Mouse (Mus musculus) liver, adult 2 months (tissue): ENCODE measurements around the gene Atp5g2. TPM values are rescaled to one million over a fixed set of nuclear protein-coding genes. Genes with fewer than 3 reads are reported as not detected.

Experiments
- DNase-seq: peaks from one replicate; pipeline ENCODE4 v3.0.0-alpha.2; 2011; ENCODE audit warnings: low read depth, low spot score; ENCODE audit errors: extremely low read depth
- H3K27ac ChIP-seq: fragments of 200-500 bp; replicated peaks from 2 replicates; pipeline ENCODE4 v1.5.1; 2012; ENCODE audit warnings: low read depth, mild to moderate bottlenecking, control low read depth, inconsistent platforms, low read length; ENCODE audit not compliant: insufficient read depth
- H3K27me3 ChIP-seq: fragments of 200-500 bp; 2 replicates; pipeline ENCODE4 v1.6.1; 2012; ENCODE audit warnings: mild to moderate bottlenecking, moderate library complexity, low read length, inconsistent platforms; ENCODE audit not compliant: control insufficient read depth, insufficient read depth
- H3K36me3 ChIP-seq: fragments of 200-500 bp; 2 replicates; pipeline ENCODE4 v1.6.1; 2012; ENCODE audit warnings: low read length, inconsistent platforms; ENCODE audit not compliant: control insufficient read depth, insufficient read depth
- H3K4me1 ChIP-seq: fragments of 200-500 bp; 2 replicates; pipeline ENCODE4 v1.6.1; 2011; ENCODE audit warnings: low read length; ENCODE audit not compliant: control insufficient read depth, insufficient read depth
- H3K4me3 ChIP-seq: fragments of 200-500 bp; 2 replicates; pipeline ENCODE4 v1.5.1; 2011; ENCODE audit warnings: low read depth, mild to moderate bottlenecking, control low read depth, low read length, moderate library complexity; ENCODE audit not compliant: insufficient read depth
- H3K79me2 ChIP-seq: fragments of 200-500 bp; 2 replicates; pipeline ENCODE4 v1.6.1; 2012; ENCODE audit warnings: inconsistent platforms, mild to moderate bottlenecking, low read length, moderate library complexity; ENCODE audit not compliant: control insufficient read depth, insufficient read depth
- H3K9ac ChIP-seq: fragments of 200-500 bp; 2 replicates; pipeline ENCODE4 v1.6.1; 2012; ENCODE audit warnings: low read depth, mild to moderate bottlenecking, control low read depth, inconsistent platforms, low read length
- CTCF ChIP-seq: fragments of 200-500 bp; IDR thresholded peaks from 2 replicates; pipeline ENCODE4 v1.5.1; 2011; ENCODE audit warnings: low read depth, low read length, control low read depth
- POLR2A ChIP-seq: fragments of 200-500 bp; IDR thresholded peaks from 2 replicates; pipeline ENCODE4 v1.6.1; 2011; ENCODE audit warnings: low read length, control low read depth; ENCODE audit not compliant: insufficient read depth; ENCODE audit errors: extremely low read depth
- WGBS: fragments of 180-500 bp; shearing (Covaris S2); methylation state at CpG from one replicate; pipeline ENCODE4 v1.1.7; 2018; 5-methylcytosine and 5-hydroxymethylcytosine counted together
- polyA plus RNA-seq: library from polyadenylated mRNA; depleted of rRNA; stranded (reverse); fragments of >200 nt; gene quantifications from 2 replicates; pipeline ENCODE4 v1.2.3, GENCODE M21; 2012
- total RNA-seq: library from RNA; depleted of rRNA; stranded (reverse); fragments of >200 nt; gene quantifications from 2 replicates; pipeline ENCODE4 v1.2.3, GENCODE M21; 2014

Gene Atp5g2
- total and polyA plus RNA-seq, 2 experiments, result 149 to 342 TPM

DNA sequence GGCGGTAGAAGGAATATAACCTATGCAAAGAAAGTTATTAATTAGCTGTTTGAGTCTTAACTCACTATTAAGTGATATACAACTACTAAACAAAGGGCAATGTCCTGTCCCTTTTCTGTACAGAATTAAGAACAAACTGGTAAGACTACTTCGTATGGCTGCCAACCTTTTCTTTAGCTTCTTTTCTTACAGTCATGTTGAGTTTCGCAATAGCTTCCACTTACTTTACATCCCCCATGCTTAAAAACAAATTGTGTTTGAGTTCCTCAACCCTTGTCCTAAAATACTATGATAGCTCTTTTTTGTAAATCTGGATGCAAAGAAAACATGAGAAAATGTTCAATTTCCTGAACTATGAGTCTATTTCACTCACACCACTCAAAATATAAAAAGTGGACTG, 49.0 kb downstream of the Atp5g2 start:
- TF ChIP-seq POLR2A (no peak), CTCF (no peak)
- Histone ChIP-seq H3K9ac (no peak overlapping the region), H3K4me3 (no peak overlapping the region), H3K79me2 (peaks cover 22% of the 10 kb centered on the region; the same call in 1 of the 2 replicates), H3K36me3 (0 out of 2 replicates have a peak, but pooled peaks cover 2% of the 10 kb centered on the region), H3K4me1 (peaks cover 13% of the 10 kb centered on the region), H3K27ac (no peak overlapping the region), H3K27me3 (no peaks in the 10 kb centered on the region)
- no peak for DNase-seq
- WGBS, result 66% methylated on average over 3 of the region's 3 CpGs

DNA sequence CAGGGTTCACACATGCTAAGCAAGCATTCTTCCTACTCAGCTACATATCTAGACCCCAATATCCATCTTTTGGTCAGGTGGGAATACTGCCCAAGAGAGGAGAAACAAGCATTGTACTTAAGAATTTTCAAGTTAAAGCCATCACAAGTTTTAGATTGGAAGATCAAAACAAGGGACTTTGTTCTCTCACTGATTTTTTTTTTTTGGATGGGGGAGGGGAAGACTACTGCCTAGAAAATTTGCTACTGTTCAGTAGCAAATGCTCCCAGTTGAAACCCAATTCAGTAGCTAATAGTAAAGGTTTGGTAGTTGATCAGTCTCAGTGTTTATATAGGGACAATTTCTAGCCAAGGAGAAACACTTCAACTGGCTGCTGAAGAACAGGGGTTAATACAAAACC, 49.6 kb downstream of the Atp5g2 start:
- peak; percentile 53 for DNase-seq
- Histone ChIP-seq H3K36me3 (0 out of 2 replicates have a peak, but pooled peaks cover 2% of the 10 kb centered on the region), H3K27me3 (no peaks in the 10 kb centered on the region), H3K4me3 (no peak overlapping the region), H3K4me1 (peaks cover 13% of the 10 kb centered on the region), H3K79me2 (peaks cover 22% of the 10 kb centered on the region; the same call in 1 of the 2 replicates), H3K9ac (no peak overlapping the region), H3K27ac (no peak overlapping the region)
- TF ChIP-seq CTCF, result no peak
- TF ChIP-seq POLR2A, result no peak

DNA sequence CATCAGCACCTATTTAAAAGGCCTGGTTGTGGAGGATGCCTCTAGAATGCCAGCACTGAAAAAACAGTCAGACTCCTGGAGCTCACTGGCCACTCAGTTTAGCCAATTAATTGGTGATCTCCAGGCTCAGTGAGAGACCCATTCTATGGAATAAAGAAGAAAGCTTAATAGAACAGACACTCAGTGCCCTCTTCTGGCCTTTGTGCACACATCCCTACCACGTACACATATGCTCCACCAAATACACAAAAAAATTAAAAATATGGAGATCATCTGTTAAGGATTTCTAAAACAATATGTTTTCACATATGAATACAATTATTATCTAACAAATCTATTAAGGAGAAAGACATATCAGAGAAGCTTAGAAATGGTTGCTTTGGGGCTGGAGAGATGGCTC, 51.4 kb downstream of the Atp5g2 start:
- H3K27ac ChIP-seq, result no peak overlapping the region
- no peak overlapping the region for H3K9ac ChIP-seq
- 0 out of 2 replicates have a peak, but pooled peaks cover 2% of the 10 kb centered on the region for H3K36me3 ChIP-seq
- no peak for DNase-seq
- 82% methylated on average over 1 of the region's 1 CpGs for WGBS
- peaks cover 25% of the 10 kb centered on the region; the same call in 1 of the 2 replicates for H3K79me2 ChIP-seq
- H3K27me3 ChIP-seq, result no peaks in the 10 kb centered on the region
- TF ChIP-seq CTCF (no peak), POLR2A (no peak)
- no peak overlapping the region for H3K4me3 ChIP-seq
- H3K4me1 ChIP-seq, result peaks cover 17% of the 10 kb centered on the region

DNA sequence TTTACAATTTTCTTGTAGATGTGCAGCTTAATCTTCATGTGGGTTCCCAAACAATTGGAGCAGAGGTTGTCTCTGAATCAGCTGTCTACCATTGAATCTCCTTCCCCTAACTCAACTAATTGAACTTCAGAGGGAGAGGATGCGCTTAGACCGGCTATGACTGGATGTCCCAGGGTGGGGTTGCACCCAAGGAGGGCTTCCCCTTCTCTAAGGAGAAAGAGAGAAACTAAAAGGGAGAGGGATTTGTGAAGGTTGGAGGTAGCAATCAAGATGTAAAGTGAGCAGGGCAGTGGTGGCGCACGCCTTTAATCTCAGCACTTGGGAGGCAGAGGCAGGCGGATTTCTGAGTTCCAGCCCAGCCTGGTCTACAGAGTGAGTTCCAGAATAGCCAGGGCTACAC, 52.7 kb downstream of the Atp5g2 start:
- no peak overlapping the region for H3K27ac ChIP-seq
- H3K9ac ChIP-seq, result no peak overlapping the region
- H3K36me3 ChIP-seq, result 0 out of 2 replicates have a peak, but pooled peaks cover 2% of the 10 kb centered on the region
- H3K79me2 ChIP-seq, result peaks cover 21% of the 10 kb centered on the region; the same call in 1 of the 2 replicates
- WGBS, result 95% methylated on average over 5 of the region's 5 CpGs
- H3K4me1 ChIP-seq, result peaks cover 17% of the 10 kb centered on the region
- TF ChIP-seq CTCF, result no peak
- no peak for DNase-seq
- no peak overlapping the region for H3K4me3 ChIP-seq
- no peaks in the 10 kb centered on the region for H3K27me3 ChIP-seq

DNA sequence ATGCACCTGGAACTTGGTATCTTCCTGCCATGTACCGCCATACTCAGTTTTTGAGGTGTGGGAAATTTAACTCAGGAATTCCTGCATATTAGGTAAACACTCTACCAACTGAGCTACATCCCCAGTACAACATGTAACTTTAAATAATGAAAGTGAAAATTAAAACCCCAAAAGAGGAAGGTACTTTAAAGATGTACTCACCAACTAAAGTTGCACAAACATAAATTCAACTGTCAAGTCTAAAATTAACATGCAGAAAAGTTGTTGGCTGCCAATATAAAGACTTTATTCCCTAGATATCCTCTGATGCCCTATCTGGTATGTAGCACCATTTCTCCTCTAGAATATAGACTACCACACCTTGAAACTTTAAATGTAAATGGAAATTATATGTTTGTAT, 54.5 kb downstream of the Atp5g2 start:
- TF ChIP-seq CTCF (no peak), POLR2A (no peak)
- no peak for DNase-seq
- no peak overlapping the region for H3K27ac ChIP-seq
- WGBS, result 88% methylated on average over 1 of the region's 1 CpGs
- H3K36me3 ChIP-seq, result peaks cover 2% of the 10 kb centered on the region; the same call in 1 of the 2 replicates
- peaks cover 16% of the 10 kb centered on the region; the same call in 1 of the 2 replicates for H3K79me2 ChIP-seq
- H3K4me1 ChIP-seq, result peaks cover 11% of the 10 kb centered on the region
- H3K9ac ChIP-seq, result no peak overlapping the region
- H3K4me3 ChIP-seq, result no peak overlapping the region
- H3K27me3 ChIP-seq, result no peaks in the 10 kb centered on the region

DNA sequence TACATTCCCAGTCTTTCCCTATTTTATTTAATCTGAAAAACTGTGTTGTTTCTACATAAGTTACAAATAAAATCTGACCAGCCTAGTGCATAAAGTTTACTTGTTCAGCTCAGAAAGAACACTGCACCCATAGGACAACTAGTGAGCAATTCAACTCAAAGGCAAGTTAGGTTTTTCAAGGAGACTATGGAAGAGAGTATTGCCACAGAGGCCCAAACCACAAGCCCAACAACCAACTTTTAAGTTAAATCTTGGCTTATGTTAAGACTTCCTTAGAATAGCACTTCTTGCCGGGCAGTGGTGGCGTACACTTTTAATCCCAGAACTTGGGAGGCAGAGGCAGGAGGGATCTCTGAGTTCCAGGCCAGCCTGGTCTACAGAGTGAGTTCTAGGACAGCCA, 56.0 kb downstream of the Atp5g2 start:
- WGBS, result 93% methylated on average over 2 of the region's 2 CpGs
- TF ChIP-seq POLR2A (no peak), CTCF (no peak)
- no peaks in the 10 kb centered on the region for H3K27me3 ChIP-seq
- no peak overlapping the region for H3K4me3 ChIP-seq
- H3K9ac ChIP-seq, result no peak overlapping the region
- no peak overlapping the region for H3K27ac ChIP-seq
- DNase-seq, result no peak
- no peaks in the 10 kb centered on the region; the same call in 1 of the 2 replicates for H3K36me3 ChIP-seq
- peaks cover 19% of the 10 kb centered on the region for H3K79me2 ChIP-seq
- H3K4me1 ChIP-seq, result peaks cover 7% of the 10 kb centered on the region; the same call in 1 of the 2 replicates
